Mouse (Mus musculus): ENCODE measurements around the gene Insl5.

- TF ChIP-seq CTCF (conservative IDR thresholded peaks at IDR 0.05; ENCODE audit: low read length) (no peak), NANOG (IDR thresholded peaks at IDR 0.05; ENCODE audit: borderline replicate concordance, low read length) (no peak), POU5F1 (IDR thresholded peaks at IDR 0.05; ENCODE audit: borderline replicate concordance, low read length) (no peak)
These were observed 52.5 kb downstream of the Insl5 start for GRCm38 (mm10) chr4:102974172-102974571.
